Mouse (Mus musculus): Measurements from ENCODE around the gene Tecpr2.

Gene Tecpr2

DNA sequence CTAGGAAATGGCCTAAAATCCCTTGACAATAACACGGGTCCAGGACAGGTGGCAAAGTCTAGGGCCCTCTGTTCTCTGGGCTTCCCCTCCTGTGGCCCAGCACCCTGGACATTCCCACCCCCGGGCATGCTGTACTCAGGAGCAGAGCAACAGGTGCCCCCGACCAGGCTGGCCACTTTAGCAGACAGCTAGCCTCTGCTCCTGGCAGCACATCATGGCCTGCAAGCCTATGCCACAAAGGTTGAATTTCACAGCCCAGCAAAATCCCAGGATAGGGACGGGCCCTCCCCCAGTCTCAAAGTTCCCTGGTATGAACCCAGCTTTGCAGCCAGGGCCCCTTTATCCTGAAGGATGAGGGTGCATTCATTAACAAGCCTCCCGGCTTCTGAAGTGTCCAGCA is 86.3 kb downstream of the Tecpr2 start:
- in situ Hi-C loops (cut with MboI; ENCODE audit: unreplicated experiment in 2 of 2): no loop called here

- in situ Hi-C loops (cut with MboI; ENCODE audit: unreplicated experiment in 2 of 2): no loop called here
Observed at GRCm38 (mm10) chr12:110975838-110976468, 86.9 kb downstream of the Tecpr2 start.

DNA sequence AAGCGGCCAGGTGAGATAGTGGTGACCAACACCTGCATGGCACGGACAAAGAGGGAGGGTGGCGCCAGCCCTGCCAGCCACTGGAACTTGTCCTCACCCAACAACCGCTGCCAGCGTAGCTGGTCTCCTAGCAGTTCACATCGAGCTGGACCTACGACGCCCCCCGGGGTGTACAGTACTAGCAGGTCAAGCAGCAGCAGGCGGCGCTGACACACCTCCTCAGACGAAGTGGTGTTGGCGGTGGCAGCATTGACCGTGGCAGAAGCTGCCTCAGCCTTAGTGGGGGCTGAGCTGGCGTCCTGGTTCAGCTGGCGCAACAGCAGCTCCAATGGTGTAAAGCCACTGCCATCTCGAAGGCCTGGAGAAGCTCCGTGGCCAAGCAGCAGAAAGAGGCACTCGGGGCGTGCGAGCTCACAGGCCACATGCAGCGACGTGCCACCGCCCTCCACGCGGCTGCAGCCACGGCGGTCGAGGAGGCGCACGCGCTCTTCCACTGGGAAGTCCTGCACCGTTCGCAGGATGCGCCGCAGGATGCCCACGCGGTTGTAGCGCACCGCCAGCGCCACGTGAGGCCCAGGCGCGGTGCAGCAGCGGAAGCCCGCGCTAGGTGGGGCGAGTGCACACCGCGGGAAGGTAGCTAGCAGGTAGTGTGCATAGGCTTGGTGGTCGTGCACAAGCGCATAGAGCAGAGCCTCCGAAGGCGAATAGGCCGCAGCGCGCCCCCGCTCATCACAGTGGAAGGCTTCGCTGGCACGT is 87.7 kb downstream of the Tecpr2 start:
- in situ Hi-C loops (cut with MboI; ENCODE audit: unreplicated experiment in 2 of 2): no loop called here

GRCm38 (mm10) chr12:110977345-110977733 is 88.3 kb downstream of the Tecpr2 start:
- in situ Hi-C loops (cut with MboI; ENCODE audit: unreplicated experiment in 2 of 2): no loop called here

DNA sequence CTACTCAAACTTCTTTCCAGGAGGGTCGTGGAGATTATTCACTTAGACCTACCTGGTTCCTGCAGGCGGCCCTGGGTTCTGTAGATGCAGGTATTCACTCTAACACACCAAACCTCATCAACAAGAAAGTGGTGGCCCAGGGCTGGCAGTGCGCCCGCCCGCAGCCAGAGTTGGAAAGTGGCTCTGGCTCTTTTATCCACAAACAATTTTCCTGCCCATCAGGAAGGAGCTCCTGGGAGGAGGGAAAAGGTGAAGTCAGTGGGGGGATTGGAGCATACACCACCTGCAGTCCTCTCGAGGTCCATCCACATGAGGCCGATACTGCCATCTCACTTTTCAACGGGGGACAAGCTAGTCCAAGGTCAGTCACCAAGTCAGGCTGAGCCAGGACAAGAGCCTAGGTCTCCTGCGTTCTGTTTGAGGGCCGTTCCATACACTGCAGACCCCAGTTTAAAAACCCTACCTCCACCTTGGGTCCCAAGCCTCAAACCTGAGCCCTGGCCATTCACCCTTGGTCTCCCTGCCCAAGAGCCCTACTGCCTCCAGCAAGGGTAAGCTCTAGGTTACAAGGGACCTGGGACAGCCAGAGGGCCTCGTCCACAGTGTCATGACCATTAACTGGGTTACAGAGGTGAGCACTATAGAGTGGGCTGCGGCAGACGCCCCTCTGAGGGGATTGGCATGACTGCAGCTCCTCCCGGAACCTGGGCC is 89.0 kb downstream of the Tecpr2 start:
- in situ Hi-C loops (cut with MboI; ENCODE audit: unreplicated experiment in 2 of 2): no loop called here

- in situ Hi-C loops (cut with MboI; ENCODE audit: unreplicated experiment in 2 of 2): no loop called here
Observed at GRCm38 (mm10) chr12:110978607-110979406, 89.7 kb downstream of the Tecpr2 start, which contains the start of gene Ankrd9. TSS of gene Ankrd9 (minus strand) at chr12:110979040.

GRCm38 (mm10) chr12:110979808-110980207 is 90.7 kb downstream of the Tecpr2 start:
- in situ Hi-C loops (cut with MboI; ENCODE audit: unreplicated experiment in 2 of 2): loop anchor here in 1 of 2 experiments (10.0 kb wide), 1 partner anchor 135 kb away; the partner anchor contains the start of gene Mok

GRCm38 (mm10) chr12:110981736-110982135 is 92.7 kb downstream of the Tecpr2 start:
- in situ Hi-C loops (cut with MboI; ENCODE audit: unreplicated experiment in 2 of 2): loop anchor here in 1 of 2 experiments (10.0 kb wide), 1 partner anchor 137 kb away; the partner anchor contains the start of gene Mok

GRCm38 (mm10) chr12:110983083-110983482 is 94.0 kb downstream of the Tecpr2 start:
- in situ Hi-C loops (cut with MboI; ENCODE audit: unreplicated experiment in 2 of 2): loop anchor here in 1 of 2 experiments (10.0 kb wide), 1 partner anchor 138 kb away; the partner anchor contains the start of gene Mok

GRCm38 (mm10) chr12:110983714-110984113 is 94.7 kb downstream of the Tecpr2 start:
- in situ Hi-C loops (cut with MboI; ENCODE audit: unreplicated experiment in 2 of 2): loop anchor here in 1 of 2 experiments (10.0 kb wide), 1 partner anchor 139 kb away; the partner anchor contains the start of gene Mok

DNA sequence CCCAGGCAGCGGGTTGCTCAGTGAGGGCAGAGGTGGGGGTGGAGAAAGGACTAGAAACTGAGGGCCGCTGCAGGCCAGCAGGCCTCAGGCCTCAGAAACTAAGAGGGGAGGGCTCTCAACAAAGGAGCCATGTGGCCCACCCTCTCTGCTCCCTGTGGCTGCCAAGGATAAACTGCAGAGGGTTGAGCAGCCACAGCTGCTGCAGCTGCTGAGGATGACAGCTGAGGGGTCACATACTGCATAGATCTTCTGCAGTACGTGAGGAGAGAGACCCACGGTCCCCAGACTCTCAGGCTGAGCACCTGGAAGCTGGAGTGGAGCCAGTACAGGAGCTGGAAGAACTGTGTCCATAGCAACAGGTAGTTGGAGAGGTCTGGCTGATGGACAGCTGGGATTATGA is 95.5 kb downstream of the Tecpr2 start:
- in situ Hi-C loops (cut with MboI; ENCODE audit: unreplicated experiment in 2 of 2): loop anchor here in 1 of 2 experiments (10.0 kb wide), 1 partner anchor 140 kb away; the partner anchor contains the start of gene Mok

GRCm38 (mm10) chr12:110985141-110985540 is 96.1 kb downstream of the Tecpr2 start:
- in situ Hi-C loops (cut with MboI; ENCODE audit: unreplicated experiment in 2 of 2): loop anchor here in 1 of 2 experiments (10.0 kb wide), 1 partner anchor 140 kb away; the partner anchor contains the start of gene Mok

DNA sequence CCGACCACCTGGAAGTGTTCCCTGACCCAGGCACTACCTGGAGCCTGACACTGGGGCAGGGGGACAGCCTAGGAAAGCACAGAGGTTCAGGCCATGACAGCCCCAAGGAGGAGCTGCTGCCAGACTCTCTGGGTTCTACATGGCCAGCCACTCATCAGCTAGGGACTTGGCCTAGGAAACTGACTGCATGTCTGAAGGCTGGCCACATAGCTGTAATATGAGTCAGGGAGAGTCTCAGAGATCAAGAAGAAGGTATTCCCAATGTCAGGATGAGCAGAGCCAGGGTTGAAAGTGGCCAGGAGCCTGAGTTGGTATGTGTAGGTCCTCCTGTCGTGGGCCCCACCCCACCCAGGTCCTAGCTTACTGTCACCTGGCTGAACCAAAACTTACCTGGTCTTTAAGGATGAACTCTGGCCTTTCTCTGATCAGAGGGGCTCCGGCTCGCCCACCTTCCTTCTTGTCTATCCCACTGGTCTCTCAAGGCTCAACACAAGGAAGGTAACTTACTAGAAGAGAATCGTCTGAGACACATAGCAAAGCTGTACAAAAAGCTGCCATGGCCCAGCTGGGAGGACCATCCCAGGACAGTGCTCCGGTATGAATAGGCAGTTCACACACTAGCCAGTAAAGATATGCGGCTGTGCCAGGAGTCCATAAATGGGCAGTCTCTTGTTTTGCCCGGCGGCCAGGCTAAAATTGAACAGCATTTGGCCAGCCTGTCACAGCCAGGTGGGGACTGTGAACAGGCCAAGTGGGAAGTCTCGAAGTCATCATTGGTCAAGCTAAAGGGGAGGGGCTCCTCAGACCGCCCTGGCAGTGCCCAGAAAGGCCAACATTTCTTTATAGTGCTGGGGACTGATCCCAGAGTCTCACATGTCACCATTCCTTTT is 97.7 kb downstream of the Tecpr2 start:
- in situ Hi-C loops (cut with MboI; ENCODE audit: unreplicated experiment in 2 of 2): loop anchor here in 1 of 2 experiments (10.0 kb wide), 1 partner anchor 142 kb away; the partner anchor contains the start of gene Mok

GRCm38 (mm10) chr12:110989409-110989808 is 100.3 kb downstream of the Tecpr2 start:
- in situ Hi-C loops (cut with MboI; ENCODE audit: unreplicated experiment in 2 of 2): loop anchor here in 1 of 2 experiments (10.0 kb wide), 1 partner anchor 145 kb away; the partner anchor contains the start of gene Mok

- in situ Hi-C loops (cut with MboI; ENCODE audit: unreplicated experiment in 2 of 2): loop anchor here (5.0 to 10.0 kb wide), 3 partner anchors 53 to 396 kb away; no protein-coding TSS in a partner anchor
Observed at GRCm38 (mm10) chr12:110990500-110990899, 101.4 kb downstream of the Tecpr2 start.

GRCm38 (mm10) chr12:110991361-110992127 is 102.5 kb downstream of the Tecpr2 start:
- in situ Hi-C loops (cut with MboI; ENCODE audit: unreplicated experiment in 2 of 2): loop anchor here (5.0 to 10.0 kb wide), 3 partner anchors 54 to 397 kb away; no protein-coding TSS in a partner anchor

DNA sequence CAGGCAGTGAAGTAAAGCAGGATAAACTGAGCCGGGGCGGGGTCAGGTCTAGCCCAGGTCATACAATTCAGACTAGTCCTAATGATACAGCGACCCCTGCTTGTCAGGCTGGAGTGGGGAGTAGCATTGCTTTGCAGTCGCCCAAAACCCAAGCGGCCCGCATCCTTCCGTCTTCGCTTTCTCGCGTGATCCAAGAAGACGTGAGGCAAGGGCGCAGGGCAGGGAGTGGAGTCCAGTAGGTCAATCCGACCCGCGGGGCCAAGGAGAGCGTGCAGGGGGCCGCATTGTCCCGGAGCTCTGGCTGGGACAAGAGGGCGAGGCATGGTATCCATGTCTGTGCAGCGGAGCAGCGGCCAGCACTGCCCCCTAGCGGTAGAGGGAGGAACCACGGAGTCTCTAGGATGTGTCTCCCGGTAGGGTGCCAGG is 103.1 kb downstream of the Tecpr2 start:
- in situ Hi-C loops (cut with MboI; ENCODE audit: unreplicated experiment in 2 of 2): loop anchor here (5.0 to 10.0 kb wide), 3 partner anchors 55 to 397 kb away; no protein-coding TSS in a partner anchor

DNA sequence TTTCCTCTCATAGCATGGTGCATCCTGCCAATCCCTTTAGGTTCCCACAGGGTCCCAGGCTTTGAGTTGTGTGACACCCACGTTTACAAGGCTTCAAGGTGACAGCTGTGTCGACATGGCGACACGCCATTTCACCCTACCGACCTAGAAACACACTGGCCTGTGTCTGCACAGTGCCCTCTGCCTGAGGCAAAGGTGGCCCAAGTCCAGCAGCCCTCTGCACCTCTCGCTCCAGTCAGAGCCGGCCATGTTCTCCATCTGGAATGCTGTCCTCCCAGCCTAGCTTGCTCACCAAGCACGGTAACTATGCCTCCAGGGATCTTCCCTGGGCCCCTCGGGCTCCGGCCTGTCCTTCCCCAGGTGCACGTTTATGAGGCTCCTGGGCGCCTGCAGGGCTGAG is 103.7 kb downstream of the Tecpr2 start:
- in situ Hi-C loops (cut with MboI; ENCODE audit: unreplicated experiment in 2 of 2): loop anchor here (5.0 to 10.0 kb wide), 3 partner anchors 55 to 398 kb away; no protein-coding TSS in a partner anchor

Measured in v-Abl transformed pro-B cells (cell line).